Mouse (Mus musculus) urinary bladder, postnatal 4 days (tissue): ENCODE measurements at regions not wholly inside any gene's neighbourhood (a gene's known extent, or its start where the extent isn't known, plus 50 kb on each side); places are given as distances from the start of the nearest gene placed in this dataset.

ENCODE experiments used
- DNase-seq, 2 experiments: peaks; one replicate each; pipeline ENCODE4 v3.0.0; 2021 to 2022; ENCODE audit warnings: low spot score in 2 of 2

DNA sequence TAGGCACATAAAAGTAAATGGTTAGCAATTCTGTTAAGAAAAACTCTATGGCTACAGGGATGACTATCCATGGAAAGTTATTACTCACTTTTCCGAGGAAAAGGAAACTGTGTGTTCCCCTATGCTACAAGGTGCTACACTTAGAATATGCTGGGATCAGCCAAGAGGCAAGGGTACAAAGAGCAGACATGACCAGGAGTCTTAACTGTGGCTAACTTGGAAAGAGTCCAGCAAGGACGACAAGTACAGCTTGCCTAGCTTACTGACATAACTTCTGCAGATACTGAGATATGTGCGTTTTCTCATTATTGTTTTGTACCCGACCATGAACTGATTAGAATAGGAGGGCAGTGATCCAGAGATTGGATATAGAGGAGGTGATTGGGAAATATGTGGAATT, 296.4 kb downstream of the Gm16223 start:
- DNase-seq = no peak

DNA sequence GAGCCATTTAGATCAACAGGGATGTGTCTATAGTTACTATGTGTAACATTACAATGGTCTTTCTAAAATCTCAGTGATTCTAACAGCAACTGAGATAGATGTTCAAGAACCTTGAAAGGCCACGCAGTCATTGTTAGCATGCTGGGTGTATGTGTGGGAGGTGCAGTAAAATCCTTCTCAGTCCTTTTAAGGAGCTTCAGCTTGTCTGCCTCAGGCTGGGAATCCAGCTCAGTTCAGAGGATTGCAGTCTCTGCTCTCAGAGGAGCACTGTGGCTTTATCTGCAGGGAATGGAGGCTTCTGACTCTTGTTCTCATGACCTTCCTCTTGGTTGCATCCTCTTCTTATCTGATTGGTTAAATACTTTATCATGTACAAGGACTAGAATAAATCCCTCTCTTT, 320.2 kb downstream of the Gm16223 start:
- no peak for DNase-seq

DNA sequence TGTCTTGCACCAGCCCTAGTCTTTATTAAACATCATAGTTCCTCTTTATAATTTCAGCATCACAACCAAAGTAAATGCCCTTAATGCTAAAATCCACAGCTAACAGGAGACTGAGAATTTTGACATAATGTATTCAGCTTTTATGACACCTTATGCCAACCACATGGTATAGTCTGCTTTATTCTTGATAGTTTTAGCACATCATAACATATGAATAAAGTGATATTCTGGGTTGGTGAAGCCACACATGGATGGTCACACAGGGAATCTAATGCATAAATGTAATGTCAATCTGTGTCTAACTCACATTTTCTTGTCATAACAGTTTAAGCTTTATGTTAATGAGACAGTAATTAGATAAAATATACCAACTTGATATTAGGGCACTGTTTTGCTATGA, 328.9 kb downstream of the Gm16223 start:
- no peak for DNase-seq

DNA sequence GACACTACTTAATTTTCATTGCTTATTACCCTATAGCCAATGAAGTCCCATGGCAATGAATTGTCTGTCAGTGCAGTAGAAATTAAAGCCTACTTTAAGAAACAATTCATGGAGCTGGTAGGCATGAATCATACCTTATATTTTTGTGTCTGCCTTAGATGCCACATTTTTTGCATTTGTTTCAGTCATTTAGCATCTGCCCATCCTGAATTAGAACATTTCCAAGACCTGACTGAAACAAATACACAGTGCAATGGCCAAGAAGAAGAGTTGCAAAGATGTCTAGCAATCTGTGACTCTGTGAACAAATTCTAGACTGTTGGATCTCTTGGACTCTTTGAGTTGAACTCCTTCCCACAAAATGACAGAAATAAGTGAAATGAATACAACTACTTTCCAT, 342.2 kb downstream of the Gm16223 start:
- DNase-seq = no peak

DNA sequence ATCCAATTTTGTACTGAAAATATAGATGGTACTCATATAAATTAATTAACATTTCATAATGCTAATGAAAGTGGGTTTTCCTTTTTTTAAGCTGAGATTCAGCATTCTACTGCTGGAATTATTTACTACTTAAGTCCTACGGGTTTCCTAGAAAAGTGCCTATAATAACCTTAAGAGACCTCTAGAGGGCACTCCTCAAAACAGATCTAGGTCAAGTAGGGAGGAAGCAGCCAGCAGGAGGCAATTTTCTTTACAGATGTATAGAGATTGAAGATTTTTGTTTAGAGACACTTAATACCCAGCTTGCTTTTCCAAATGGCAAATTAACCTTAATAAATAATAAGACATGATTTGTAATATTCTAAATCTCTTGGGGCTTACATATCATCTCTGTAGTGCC, 344.5 kb downstream of the Gm16223 start:
- no peak for DNase-seq

DNA sequence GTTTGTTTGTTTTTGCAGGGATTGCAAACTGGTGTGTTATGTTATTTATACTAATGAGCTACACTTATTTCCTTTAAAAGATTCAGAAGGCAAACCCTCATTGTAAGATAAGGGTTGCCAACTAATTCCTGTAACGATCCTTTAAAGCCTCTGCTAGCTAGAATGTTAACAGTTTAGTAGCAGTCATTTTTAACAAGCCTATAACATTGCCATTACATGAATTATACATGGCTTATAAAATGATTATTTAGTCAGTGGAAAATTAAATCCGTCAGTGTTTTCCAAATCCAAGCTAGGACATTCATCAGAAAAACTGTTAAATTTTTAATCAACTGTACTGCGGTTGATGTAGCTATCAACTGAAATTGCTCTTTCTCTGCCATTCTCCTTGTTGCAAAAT, 358.1 kb downstream of the Gm16223 start:
- DNase-seq = no peak

DNA sequence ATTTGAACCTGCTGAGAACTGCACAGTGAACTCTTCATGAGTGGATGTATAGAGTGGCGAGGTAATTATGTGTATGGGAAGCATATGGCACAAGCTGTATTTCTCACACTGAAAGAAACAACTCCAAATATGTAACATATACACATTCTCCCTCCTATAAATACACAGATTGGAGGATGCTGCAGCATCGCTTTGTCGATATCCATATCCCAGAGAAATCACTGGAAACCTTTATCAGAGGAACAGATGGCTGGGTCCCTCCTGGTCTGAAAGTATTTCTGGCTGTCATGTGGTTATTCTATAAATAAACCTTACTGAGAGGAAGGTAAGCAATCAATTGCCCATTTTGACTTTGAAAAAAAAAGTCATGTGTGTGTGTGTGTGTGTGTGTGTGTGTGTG, 365.4 kb downstream of the Gm16223 start:
- no peak for DNase-seq

DNA sequence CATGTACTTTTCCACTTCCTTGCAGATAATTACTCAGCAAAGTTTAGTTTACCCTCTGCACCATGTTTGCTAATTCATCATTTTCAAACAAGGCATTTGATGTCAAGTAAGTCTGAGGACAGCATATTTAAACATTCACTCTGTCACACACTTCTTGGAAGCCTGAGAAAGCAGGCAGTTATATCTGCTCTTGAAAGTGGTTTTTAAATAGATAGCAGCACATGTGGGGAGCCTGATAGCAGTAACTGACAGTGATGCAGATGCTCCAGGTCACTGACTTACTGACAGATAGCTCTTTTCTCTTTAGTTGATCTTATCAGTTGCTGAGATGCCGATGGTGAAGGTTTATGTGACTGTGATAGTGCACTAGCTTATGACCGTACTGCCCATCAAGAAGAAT, 380.9 kb downstream of the Gm16223 start:
- no peak for DNase-seq

DNA sequence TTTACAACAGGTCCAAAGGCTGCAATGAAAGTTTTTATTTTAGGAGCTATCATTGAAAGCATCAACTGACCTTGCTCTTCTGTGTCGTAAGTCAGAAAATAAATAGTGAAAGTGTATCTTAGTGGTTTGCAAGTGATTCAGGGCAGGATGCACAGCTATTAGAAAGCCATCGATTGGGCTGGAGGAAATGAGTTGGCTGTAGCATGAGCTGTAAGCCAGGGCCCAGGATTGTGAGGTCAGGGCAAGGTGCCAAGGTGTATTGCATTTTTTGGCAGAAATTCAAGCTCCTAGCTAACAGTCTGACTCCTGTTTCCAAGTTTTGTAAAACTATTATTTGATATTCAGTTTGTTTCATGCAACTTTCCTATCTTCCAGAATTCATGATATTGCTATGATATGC, 381.8 kb downstream of the Gm16223 start:
- no peak for DNase-seq

DNA sequence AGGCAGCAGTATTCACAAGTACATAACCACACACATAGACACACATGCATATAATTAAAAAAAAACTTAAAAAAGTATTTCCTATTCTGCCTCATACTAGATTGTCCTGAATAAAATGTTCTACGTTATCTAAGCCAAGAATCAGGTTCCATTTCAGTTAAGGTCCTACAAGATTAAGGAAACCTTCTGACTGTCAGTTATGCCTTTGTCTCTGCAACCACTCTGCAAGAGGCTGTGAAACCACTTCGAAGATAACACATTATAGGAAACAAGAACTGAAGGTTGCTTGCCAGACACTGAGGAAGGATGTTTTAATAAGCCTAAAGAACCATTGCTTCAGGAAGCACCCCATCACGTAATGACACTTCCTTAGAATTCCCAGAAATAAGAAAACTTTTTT, 385.9 kb downstream of the Gm16223 start:
- DNase-seq = no peak

DNA sequence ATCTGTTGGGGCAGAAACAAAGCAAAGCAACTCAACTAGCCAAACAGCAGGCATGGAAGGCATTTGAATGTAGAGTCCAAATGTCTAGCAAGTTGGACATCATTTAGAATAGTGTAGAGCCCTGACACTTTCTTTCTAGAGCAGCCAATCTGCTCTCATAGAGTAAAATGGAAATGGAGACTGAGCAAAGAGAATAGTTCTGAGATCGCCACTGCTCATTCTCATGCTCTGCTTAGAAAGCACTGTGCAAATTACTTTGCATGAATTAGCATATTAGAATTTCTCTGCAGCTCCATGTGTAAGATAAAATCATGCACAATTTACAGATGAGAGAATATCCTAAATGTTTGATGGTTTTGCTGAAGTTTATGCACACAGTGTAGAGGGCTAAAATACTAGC, 393.4 kb downstream of the Gm16223 start:
- no peak for DNase-seq

DNA sequence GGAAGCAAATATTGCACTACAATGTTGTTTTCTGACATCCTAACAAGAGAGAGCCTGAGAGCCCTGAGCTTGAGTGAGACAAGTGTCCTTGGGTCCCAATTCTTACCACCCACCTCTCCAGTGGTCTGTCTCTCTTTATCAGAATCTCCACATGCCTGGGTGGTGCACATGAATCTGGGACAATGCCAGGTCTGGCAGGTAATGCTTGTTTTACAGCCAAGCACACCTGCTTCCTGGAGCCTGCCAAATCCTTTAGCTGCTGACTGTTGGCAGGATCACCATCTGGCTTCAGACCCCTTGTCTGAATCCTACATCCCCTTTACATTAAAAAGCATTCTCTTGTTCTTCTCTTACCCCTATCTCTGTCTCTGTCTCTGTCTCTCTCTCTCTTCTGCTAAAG, 397.1 kb downstream of the Gm16223 start:
- no peak for DNase-seq

DNA sequence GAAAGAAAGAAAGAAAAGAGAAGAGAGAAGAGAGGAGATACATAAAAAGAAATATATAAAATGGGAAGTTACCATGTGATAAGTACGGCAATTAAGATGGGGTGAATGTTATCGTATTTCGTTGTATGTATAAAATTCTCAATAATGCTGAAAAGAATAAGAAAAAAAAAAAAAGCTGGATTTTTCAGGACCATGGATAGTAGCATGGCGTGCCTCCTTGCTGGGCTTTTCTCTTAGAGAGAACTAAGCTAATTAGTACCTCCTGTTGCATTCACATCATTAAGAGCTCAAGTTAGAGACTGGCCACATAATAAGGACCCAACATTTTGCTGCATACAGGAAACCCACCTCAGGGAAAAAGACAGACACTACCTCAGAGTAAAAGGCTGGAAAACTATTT, 405.7 kb downstream of the Gm16223 start:
- DNase-seq = no peak

DNA sequence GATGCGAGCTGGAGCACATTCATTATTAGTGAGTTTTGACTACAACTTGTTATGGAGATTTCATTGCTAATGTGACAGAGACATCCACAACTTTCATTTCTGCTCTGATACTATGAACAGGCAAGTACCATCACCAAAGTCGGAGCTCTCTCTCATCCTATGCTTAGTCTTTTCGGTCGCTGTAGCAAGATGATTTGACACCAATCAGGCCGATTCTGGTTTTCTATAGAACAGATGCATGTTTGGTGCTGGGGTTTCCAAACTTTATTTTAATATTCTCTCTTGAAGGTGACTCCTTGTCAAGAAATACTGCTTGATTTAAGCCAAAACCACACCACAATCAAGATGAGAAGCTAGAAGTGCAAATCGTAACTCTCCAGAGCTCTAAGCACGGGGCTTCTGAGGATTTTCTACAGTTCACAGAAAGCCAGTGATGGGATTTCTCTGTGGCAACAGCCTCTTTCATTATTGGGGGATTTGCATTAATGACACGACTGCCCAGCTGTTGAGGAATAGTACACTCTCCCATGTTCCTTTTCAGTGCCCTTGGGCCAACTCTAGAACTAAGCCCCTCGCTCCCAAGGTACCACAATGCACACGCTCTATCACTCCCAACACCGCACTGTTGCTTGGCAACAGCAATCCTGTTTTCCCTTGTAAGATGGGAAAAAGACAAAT, 434.5 kb downstream of the Gm16223 start:
- DNase-seq = no peak

DNA sequence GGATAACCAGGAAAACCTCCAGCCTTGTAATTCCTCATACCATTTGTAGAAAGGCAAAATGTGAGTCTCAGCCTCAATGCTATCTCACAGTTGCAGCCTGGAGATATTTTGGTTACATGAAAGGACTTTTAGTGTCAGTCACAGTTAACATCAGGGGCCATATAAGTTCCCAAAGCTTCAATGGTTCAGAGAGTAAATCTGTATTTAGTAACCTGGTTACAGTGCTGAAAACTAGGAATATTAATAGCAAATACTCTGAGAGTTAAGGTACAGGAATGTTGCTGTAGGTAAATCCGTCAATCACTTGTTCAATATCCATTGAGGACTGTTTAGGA, 435.0 kb downstream of the Gm16223 start:
- no peak for DNase-seq

DNA sequence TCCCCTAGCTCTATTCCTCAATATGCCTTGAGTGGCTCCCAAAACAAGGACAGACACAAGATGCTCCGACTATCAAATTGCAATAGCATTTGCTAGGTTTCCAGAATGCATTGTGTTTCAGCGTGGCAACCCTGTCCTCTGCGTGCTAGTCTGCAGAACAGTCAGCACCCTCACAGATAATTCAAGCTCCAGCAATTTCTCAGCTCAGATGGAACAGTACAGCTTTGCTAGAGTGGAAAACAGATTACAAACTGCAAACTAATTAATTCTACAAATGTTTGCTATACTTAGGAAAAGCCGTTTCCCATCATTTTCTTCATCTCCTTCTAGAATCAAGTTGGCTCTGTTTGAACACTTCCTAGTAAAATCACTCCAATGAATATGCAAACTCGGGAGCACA, 441.4 kb downstream of the Gm16223 start:
- no peak for DNase-seq

DNA sequence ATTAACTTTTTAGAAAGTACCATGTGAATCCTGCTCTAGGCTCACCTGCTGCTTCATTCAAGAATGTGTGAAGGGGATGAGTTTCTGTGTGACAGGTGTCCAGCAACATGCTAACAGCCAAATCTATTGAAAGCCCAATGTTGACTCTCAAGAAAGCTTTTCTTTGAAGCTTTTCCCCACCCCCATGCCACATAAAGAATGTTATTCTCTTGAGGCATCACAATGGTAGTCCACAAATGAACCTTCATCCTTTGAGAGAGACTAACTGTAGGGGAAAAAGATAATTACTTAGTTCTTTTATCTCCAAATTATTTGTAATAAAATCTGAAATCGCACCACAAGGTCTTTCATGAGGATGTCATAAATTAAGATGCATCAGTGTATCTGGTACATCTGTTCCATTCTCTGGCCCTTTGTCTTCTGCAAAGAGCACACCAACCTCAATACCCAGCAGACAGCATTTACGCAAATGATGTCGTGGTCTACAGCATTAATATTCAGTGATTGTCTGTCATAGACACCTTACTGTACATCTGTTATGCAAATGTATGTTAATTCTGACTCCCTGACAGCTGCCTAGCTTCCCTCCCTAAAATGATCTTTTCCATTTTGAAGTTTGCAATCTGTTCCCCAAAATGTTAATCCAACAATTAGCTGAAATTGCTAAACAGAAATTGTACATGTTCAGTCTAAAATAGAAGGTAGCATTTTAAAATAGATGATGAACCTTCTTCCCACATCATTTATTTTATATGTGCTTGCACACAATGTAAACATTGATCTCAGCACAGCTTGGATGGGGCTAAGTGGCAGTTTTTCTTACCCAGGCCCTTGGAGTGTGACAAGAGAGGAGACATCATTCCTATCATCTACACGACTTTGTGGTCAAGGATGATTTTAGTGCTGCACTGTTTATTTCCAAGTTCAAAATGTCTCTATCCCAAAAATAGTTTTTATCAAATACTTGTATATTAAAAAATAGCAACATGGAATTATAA, 455.7 kb downstream of the Gm16223 start:
- DNase-seq = no peak

DNA sequence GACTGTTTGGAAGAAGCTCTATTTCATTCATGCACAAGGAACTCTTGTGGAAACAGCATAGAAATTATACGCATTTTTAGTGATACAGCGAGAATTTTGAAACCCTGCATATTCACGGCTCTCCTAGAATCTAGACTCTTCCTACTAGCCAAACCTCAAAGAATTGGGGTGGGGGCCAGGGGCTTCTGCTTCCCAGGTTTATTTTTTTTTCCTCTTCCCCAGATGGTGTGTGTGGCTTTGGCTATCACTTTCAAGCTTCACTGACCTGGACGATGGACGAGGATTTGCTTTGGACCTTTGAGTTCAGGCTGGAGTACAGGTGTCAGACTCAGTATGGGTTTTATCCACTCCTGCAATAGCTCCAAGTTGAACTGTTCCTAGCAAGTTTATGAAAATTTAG, 457.7 kb downstream of the Gm16223 start:
- no peak for DNase-seq

DNA sequence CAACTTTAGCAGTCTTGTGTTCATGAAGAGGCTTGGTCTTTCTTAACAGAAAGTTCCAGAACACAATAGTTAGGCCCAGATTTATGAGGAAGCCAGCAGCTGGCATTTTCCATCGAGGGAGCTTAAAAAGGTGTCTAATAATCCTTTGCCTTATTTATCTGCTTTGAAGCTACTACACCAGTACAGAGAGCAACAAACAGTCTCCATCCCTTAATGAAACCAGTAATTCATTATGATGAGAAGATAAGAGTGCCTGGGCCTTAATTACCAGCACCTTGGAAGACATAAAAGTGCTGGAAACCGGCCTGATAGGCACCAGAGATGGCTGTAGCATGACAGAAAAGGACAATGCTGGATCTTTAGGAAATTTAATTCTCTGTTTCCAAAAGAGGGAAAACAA, 492.8 kb downstream of the Gm16223 start:
- DNase-seq = no peak

DNA sequence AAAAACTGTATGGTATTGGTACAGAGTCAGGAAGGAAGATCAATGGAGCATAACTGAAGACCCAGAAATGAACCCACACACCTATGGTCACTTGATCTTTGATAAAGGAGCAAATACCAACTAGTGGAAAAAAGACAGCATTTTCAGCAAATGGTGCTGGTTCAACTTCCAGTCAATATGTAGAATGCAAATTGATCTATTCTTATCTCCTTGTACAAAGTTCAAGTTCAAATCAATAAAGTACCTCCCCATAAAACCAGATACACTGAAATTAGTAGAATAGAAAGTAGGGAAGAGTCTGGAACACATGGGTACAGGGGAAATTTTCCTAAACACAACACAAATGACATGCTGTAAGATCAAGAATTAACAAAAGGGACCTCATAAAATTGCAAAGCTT, 495.6 kb downstream of the Gm16223 start:
- no peak for DNase-seq

DNA sequence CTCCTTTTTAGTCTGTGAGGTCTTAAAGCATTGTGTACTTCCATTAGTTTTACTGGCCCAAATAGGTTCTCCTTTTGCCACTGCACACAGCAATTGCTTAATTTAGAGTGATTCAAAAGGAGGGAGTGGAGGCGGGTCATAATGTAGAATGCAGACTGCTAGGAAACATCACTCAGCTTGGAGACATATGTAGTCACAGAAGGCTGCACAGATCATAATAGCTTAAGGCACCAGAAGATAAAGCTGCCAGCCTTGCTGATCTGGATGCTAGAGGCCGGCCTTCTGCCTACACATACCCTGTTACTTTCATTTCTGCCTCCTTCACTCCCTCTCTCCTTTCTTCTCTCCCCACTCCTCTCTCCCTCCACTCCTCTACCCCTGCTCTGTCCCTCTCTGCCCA, 508.2 kb downstream of the Gm16223 start:
- no peak for DNase-seq

DNA sequence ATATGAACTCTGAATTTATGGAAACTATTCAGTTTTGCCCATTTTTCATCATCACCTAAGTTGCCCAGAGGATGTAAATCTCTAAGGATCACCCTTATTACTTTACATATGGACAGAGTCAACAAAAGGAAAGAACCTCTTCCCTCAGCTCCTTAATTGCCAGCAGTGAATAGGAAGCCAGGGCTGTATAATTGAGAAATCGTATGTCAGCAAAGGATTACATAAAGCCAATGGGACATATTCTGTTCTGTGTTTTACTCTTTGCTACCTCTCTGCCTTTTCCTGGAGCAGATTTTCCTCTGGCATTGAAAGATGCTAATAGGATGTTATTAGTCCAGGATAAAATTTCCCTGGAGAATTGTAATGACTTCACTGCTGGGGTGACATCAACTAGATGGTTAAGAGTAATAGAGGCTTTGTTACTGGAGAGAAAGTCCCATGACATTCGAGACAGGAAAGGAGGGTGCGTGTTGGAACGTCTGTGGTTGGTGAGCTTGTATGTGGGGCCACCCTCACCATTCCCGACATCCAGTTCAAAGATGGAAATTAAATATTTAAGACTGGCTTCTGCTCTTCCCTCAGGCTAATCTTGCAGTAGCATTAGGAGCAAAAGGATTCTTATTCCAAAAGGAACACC, 510.6 kb downstream of the Gm16223 start:
- DNase-seq = no peak

DNA sequence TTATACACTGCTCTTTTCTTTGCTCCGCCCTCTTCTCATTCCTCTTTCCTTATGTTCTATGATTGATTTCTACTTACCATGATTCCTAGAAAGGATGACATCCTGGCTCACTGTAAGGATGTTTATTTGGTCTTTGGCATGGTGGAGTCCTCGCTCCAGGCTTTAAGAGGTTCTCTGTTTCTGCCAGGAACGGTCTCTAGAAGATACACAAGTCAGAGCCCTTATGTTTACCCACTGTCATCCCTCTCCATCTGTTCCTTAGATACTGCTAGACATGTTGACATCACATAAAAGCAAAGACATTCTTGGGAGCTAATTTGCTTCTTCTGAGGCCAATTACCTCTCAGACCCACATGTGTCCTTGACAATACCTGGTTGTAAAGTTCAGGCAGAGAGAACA, 552.9 kb downstream of the Gm16223 start:
- no peak for DNase-seq
